Comparison of ENCODE assay signal across 9 mouse cellular contexts in genomic region chr12:117412779-117413505, GRCm38 (mm10).
DNase-seq lines count a peak whose midpoint lies in the region; ATAC-seq lines count a peak whose summit lies in the region.
"Had no signal": no experiment of that assay in that cellular context is flagged by ENCODE, and none has a peak within 500 bp of the region (broad histone marks: within the 10 kb centered on the region; RNA-seq: fewer than 3 reads in every experiment).

No protein-coding gene starts in this region.

- no peaks in the 10 kb centered on the region for H3K36me3 ChIP-seq in heart, embryonic 15.5 days
- no peaks in the 10 kb centered on the region for H3K36me3 ChIP-seq in embryonic facial prominence, embryonic 13.5 days

- intact Hi-C loops in heart, postnatal 14 days (cut with DNase I): no loop called here

- peak overlapping the region; percentile 5; the same call in 1 of the 2 replicates for H3K27ac ChIP-seq in heart, embryonic 15.5 days
- H3K27ac ChIP-seq in embryonic facial prominence, embryonic 13.5 days: peak overlapping the region; percentile 55
- H3K27ac ChIP-seq: liver, embryonic 14.5 days had no signal

- no peak overlapping the region for H3K4me3 ChIP-seq in heart, embryonic 15.5 days
- H3K4me3 ChIP-seq in embryonic facial prominence, embryonic 13.5 days: no peak overlapping the region

- H3K27me3 ChIP-seq in heart, embryonic 15.5 days: no peaks in the 10 kb centered on the region
- H3K27me3 ChIP-seq in embryonic facial prominence, embryonic 13.5 days: no peaks in the 10 kb centered on the region

- H3K9me3 ChIP-seq in heart, embryonic 15.5 days (replicated peaks): no peaks in the 10 kb centered on the region
- no peaks in the 10 kb centered on the region for H3K9me3 ChIP-seq in embryonic facial prominence, embryonic 13.5 days

- no peak overlapping the region for H3K9ac ChIP-seq in heart, embryonic 15.5 days
- no peak overlapping the region for H3K9ac ChIP-seq in embryonic facial prominence, embryonic 13.5 days
- H3K9ac ChIP-seq: liver, embryonic 14.5 days had no signal

- ATAC-seq in heart, embryonic 15.5 days (replicated peaks; ENCODE audit: insufficient number of reproducible peaks, insufficient read depth, low FRiP score, low read depth): no peak
- peak; percentile 79 for ATAC-seq in CD4-positive, CD25-positive, alpha-beta regulatory T cell, adult 4 months
- ATAC-seq in embryonic facial prominence, embryonic 13.5 days (ENCODE audit: insufficient number of reproducible peaks, insufficient read depth, low FRiP score, low TSS enrichment, low read depth): no peak
- peak; percentile 42; the same call in 1 of the 2 replicates for ATAC-seq in megakaryocyte progenitor cell, adult 5-6 weeks (replicated peaks; ENCODE audit: poor library complexity)

- H3K4me1 ChIP-seq in heart, embryonic 15.5 days (replicated peaks): peaks cover 18% of the 10 kb centered on the region
- H3K4me1 ChIP-seq in embryonic facial prominence, embryonic 13.5 days: peaks cover 34% of the 10 kb centered on the region

- H3K4me2 ChIP-seq in heart, embryonic 15.5 days: no peak overlapping the region
- H3K4me2 ChIP-seq in embryonic facial prominence, embryonic 13.5 days: no peak overlapping the region

- 47% methylated on average over 2 of the region's 2 CpGs for WGBS in heart, embryonic 15.5 days
- 37% methylated on average over 2 of the region's 2 CpGs for WGBS in embryonic facial prominence, embryonic 13.5 days

- DNase-seq in heart, postnatal 14 days: no peak
- no peak for DNase-seq in layer of hippocampus, postnatal 36 days
- no peak for DNase-seq in thymus, postnatal 4 days
- no peak for DNase-seq in layer of hippocampus, postnatal 10 days (ENCODE audit: low spot score in 2 of 2)

Comparison
In these comparisons a context has a peak if more than half of its experiments do, and no peak if none do; other contexts are left out.
1. ATAC-seq: peak in CD4-positive, CD25-positive, alpha-beta regulatory T cell, adult 4 months (single experiment) and megakaryocyte progenitor cell, adult 5-6 weeks (single experiment); none in heart, embryonic 15.5 days (single experiment) and embryonic facial prominence, embryonic 13.5 days (single experiment).